Mouse (Mus musculus): ENCODE measurements around the gene St6galnac4. TPM values are rescaled to one million over a fixed set of nuclear protein-coding genes. Genes with fewer than 3 reads are reported as not detected.
A peak's percentile ranks its signal among the peaks of the same experiment; 100 is the strongest.

St6galnac4 gene
- polyA plus RNA-seq, 1 experiment from 2014 or later: 22.8 TPM

GRCm38 (mm10) chr2:32633660-32634059 lies 46.8 kb downstream of the St6galnac4 start:
- no peak overlapping the region for H3K9ac ChIP-seq (replicated peaks; ENCODE audit: low read length)
- H3K4me2 ChIP-seq (ENCODE audit: low read depth, low read length): no peak overlapping the region
- no peaks in the 10 kb centered on the region for H3K27me3 ChIP-seq (ENCODE audit: control insufficient read depth, insufficient read depth, low read length)
- no peak overlapping the region for H3K4me3 ChIP-seq (ENCODE audit: low read depth, low read length)
- 68% methylated on average over 5 of the region's 5 CpGs for WGBS
- H3K4me1 ChIP-seq (ENCODE audit: control insufficient read depth, insufficient read depth, low read length): peaks cover 5% of the 10 kb centered on the region; the same call in 1 of the 2 replicates
- no peaks in the 10 kb centered on the region for H3K9me3 ChIP-seq (replicated peaks; ENCODE audit: control insufficient read depth, low read length)
- H3K27ac ChIP-seq (replicated peaks; ENCODE audit: low read depth, low read length): no peak overlapping the region
- ATAC-seq (replicated peaks; ENCODE audit: insufficient number of reproducible peaks, low FRiP score, low TSS enrichment, low read depth): no peak
- no peak for DNase-seq (ENCODE audit: low spot score)
- no peaks in the 10 kb centered on the region for H3K36me3 ChIP-seq (replicated peaks; ENCODE audit: control insufficient read depth, insufficient read depth, low read depth, low read length)

GRCm38 (mm10) chr2:32634277-32635105 lies 47.6 kb downstream of the St6galnac4 start:
- Histone ChIP-seq H3K27ac (replicated peaks; ENCODE audit: low read depth, low read length) (no peak overlapping the region), H3K36me3 (replicated peaks; ENCODE audit: control insufficient read depth, insufficient read depth, low read depth, low read length) (no peaks in the 10 kb centered on the region), H3K9me3 (replicated peaks; ENCODE audit: control insufficient read depth, low read length) (no peaks in the 10 kb centered on the region), H3K9ac (replicated peaks; ENCODE audit: low read length) (0 out of 2 replicates have a peak overlapping the region, but pooled peaks have one; percentile 6), H3K4me3 (ENCODE audit: low read depth, low read length) (no peak overlapping the region), H3K4me1 (ENCODE audit: control insufficient read depth, insufficient read depth, low read length) (peaks cover 3% of the 10 kb centered on the region; the same call in 1 of the 2 replicates), H3K27me3 (ENCODE audit: control insufficient read depth, insufficient read depth, low read length) (no peaks in the 10 kb centered on the region), H3K4me2 (ENCODE audit: low read depth, low read length) (no peak overlapping the region)
- no peak for DNase-seq (ENCODE audit: low spot score)
- ATAC-seq (replicated peaks; ENCODE audit: insufficient number of reproducible peaks, low FRiP score, low TSS enrichment, low read depth): no peak
- WGBS: 86% methylated on average over 10 of the region's 10 CpGs

GRCm38 (mm10) chr2:32636617-32637016 lies 49.7 kb downstream of the St6galnac4 start:
- Histone ChIP-seq H3K27ac (replicated peaks; ENCODE audit: low read depth, low read length) (no peak overlapping the region), H3K4me1 (ENCODE audit: control insufficient read depth, insufficient read depth, low read length) (peaks cover 3% of the 10 kb centered on the region), H3K9me3 (replicated peaks; ENCODE audit: control insufficient read depth, low read length) (no peaks in the 10 kb centered on the region), H3K9ac (replicated peaks; ENCODE audit: low read length) (no peak overlapping the region), H3K27me3 (ENCODE audit: control insufficient read depth, insufficient read depth, low read length) (no peaks in the 10 kb centered on the region), H3K36me3 (replicated peaks; ENCODE audit: control insufficient read depth, insufficient read depth, low read depth, low read length) (no peaks in the 10 kb centered on the region), H3K4me2 (ENCODE audit: low read depth, low read length) (no peak overlapping the region), H3K4me3 (ENCODE audit: low read depth, low read length) (no peak overlapping the region)
- no peak for ATAC-seq (replicated peaks; ENCODE audit: insufficient number of reproducible peaks, low FRiP score, low TSS enrichment, low read depth)
- 67% methylated on average over 7 of the region's 7 CpGs for WGBS
- no peak for DNase-seq (ENCODE audit: low spot score)

GRCm38 (mm10) chr2:32637778-32638281 lies 50.9 kb downstream of the St6galnac4 start:
- Histone ChIP-seq H3K36me3 (replicated peaks; ENCODE audit: control insufficient read depth, insufficient read depth, low read depth, low read length) (no peaks in the 10 kb centered on the region), H3K9ac (replicated peaks; ENCODE audit: low read length) (peak overlapping the region; percentile 34; the same call in 1 of the 2 replicates), H3K27ac (replicated peaks; ENCODE audit: low read depth, low read length) (0 out of 2 replicates have a peak overlapping the region, but pooled peaks have one; percentile 9), H3K4me1 (ENCODE audit: control insufficient read depth, insufficient read depth, low read length) (no peaks in the 10 kb centered on the region; the same call in 1 of the 2 replicates), H3K9me3 (replicated peaks; ENCODE audit: control insufficient read depth, low read length) (no peaks in the 10 kb centered on the region), H3K4me2 (ENCODE audit: low read depth, low read length) (no peak overlapping the region), H3K4me3 (ENCODE audit: low read depth, low read length) (no peak overlapping the region), H3K27me3 (ENCODE audit: control insufficient read depth, insufficient read depth, low read length) (no peaks in the 10 kb centered on the region)
- DNase-seq (ENCODE audit: low spot score) (no peak), ATAC-seq (replicated peaks; ENCODE audit: insufficient number of reproducible peaks, low FRiP score, low TSS enrichment, low read depth) (0 out of 2 replicates have a peak, but pooled peaks have one; percentile 26)
- WGBS: 30% methylated on average over 11 of the region's 11 CpGs

GRCm38 (mm10) chr2:32639632-32640031 lies 52.7 kb downstream of the St6galnac4 start:
- Histone ChIP-seq H3K27ac (replicated peaks; ENCODE audit: low read depth, low read length) (no peak overlapping the region), H3K36me3 (replicated peaks; ENCODE audit: control insufficient read depth, insufficient read depth, low read depth, low read length) (no peaks in the 10 kb centered on the region), H3K9me3 (replicated peaks; ENCODE audit: control insufficient read depth, low read length) (no peaks in the 10 kb centered on the region), H3K9ac (replicated peaks; ENCODE audit: low read length) (no peak overlapping the region), H3K27me3 (ENCODE audit: control insufficient read depth, insufficient read depth, low read length) (no peaks in the 10 kb centered on the region), H3K4me2 (ENCODE audit: low read depth, low read length) (no peak overlapping the region), H3K4me3 (ENCODE audit: low read depth, low read length) (no peak overlapping the region), H3K4me1 (ENCODE audit: control insufficient read depth, insufficient read depth, low read length) (no peaks in the 10 kb centered on the region; the same call in 1 of the 2 replicates)
- ATAC-seq (replicated peaks; ENCODE audit: insufficient number of reproducible peaks, low FRiP score, low TSS enrichment, low read depth) (no peak), DNase-seq (ENCODE audit: low spot score) (no peak)
- WGBS: 91% methylated on average over 1 of the region's 1 CpGs

- no peak overlapping the region for H3K27ac ChIP-seq (replicated peaks; ENCODE audit: low read depth, low read length)
- no peak for ATAC-seq (replicated peaks; ENCODE audit: insufficient number of reproducible peaks, low FRiP score, low TSS enrichment, low read depth)
- no peak overlapping the region for H3K4me2 ChIP-seq (ENCODE audit: low read depth, low read length)
- no peaks in the 10 kb centered on the region; the same call in 1 of the 2 replicates for H3K4me1 ChIP-seq (ENCODE audit: control insufficient read depth, insufficient read depth, low read length)
- no peaks in the 10 kb centered on the region for H3K9me3 ChIP-seq (replicated peaks; ENCODE audit: control insufficient read depth, low read length)
- H3K36me3 ChIP-seq (replicated peaks; ENCODE audit: control insufficient read depth, insufficient read depth, low read depth, low read length): no peaks in the 10 kb centered on the region
- DNase-seq (ENCODE audit: low spot score): no peak
- 57% methylated on average over 6 of the region's 6 CpGs for WGBS
- H3K4me3 ChIP-seq (ENCODE audit: low read depth, low read length): no peak overlapping the region
- no peaks in the 10 kb centered on the region for H3K27me3 ChIP-seq (ENCODE audit: control insufficient read depth, insufficient read depth, low read length)
- H3K9ac ChIP-seq (replicated peaks; ENCODE audit: low read length): peak overlapping the region; percentile 22; the same call in 1 of the 2 replicates
Measured at GRCm38 (mm10) chr2:32640550-32641051, 53.7 kb downstream of the St6galnac4 start.

- WGBS: 88% methylated on average over 5 of the region's 5 CpGs
- Histone ChIP-seq H3K4me1 (ENCODE audit: control insufficient read depth, insufficient read depth, low read length) (no peaks in the 10 kb centered on the region; the same call in 1 of the 2 replicates), H3K36me3 (replicated peaks; ENCODE audit: control insufficient read depth, insufficient read depth, low read depth, low read length) (no peaks in the 10 kb centered on the region), H3K27me3 (ENCODE audit: control insufficient read depth, insufficient read depth, low read length) (no peaks in the 10 kb centered on the region), H3K27ac (replicated peaks; ENCODE audit: low read depth, low read length) (no peak overlapping the region), H3K9me3 (replicated peaks; ENCODE audit: control insufficient read depth, low read length) (no peaks in the 10 kb centered on the region), H3K4me2 (ENCODE audit: low read depth, low read length) (no peak overlapping the region), H3K9ac (replicated peaks; ENCODE audit: low read length) (no peak overlapping the region), H3K4me3 (ENCODE audit: low read depth, low read length) (no peak overlapping the region)
- DNase-seq (ENCODE audit: low spot score) (no peak), ATAC-seq (replicated peaks; ENCODE audit: insufficient number of reproducible peaks, low FRiP score, low TSS enrichment, low read depth) (no peak)
Measured at GRCm38 (mm10) chr2:32641810-32642209, 54.9 kb downstream of the St6galnac4 start.

- no peak overlapping the region for H3K4me2 ChIP-seq (ENCODE audit: low read depth, low read length)
- ATAC-seq (replicated peaks; ENCODE audit: insufficient number of reproducible peaks, low FRiP score, low TSS enrichment, low read depth): no peak
- no peaks in the 10 kb centered on the region for H3K36me3 ChIP-seq (replicated peaks; ENCODE audit: control insufficient read depth, insufficient read depth, low read depth, low read length)
- WGBS: 72% methylated on average over 7 of the region's 7 CpGs
- H3K4me1 ChIP-seq (ENCODE audit: control insufficient read depth, insufficient read depth, low read length): no peaks in the 10 kb centered on the region; the same call in 1 of the 2 replicates
- no peak overlapping the region for H3K27ac ChIP-seq (replicated peaks; ENCODE audit: low read depth, low read length)
- no peak overlapping the region for H3K9ac ChIP-seq (replicated peaks; ENCODE audit: low read length)
- H3K27me3 ChIP-seq (ENCODE audit: control insufficient read depth, insufficient read depth, low read length): no peaks in the 10 kb centered on the region
- H3K9me3 ChIP-seq (replicated peaks; ENCODE audit: control insufficient read depth, low read length): no peaks in the 10 kb centered on the region
- no peak for DNase-seq (ENCODE audit: low spot score)
- no peak overlapping the region for H3K4me3 ChIP-seq (ENCODE audit: low read depth, low read length)
Measured at GRCm38 (mm10) chr2:32642813-32643212, 55.9 kb downstream of the St6galnac4 start.
